Mouse (Mus musculus): ENCODE measurements around the gene Dzip1. TPM values are rescaled to one million over a fixed set of nuclear protein-coding genes. Genes with fewer than 3 reads are reported as not detected.

The Dzip1 gene
- polyA plus RNA-seq, 1 experiment from 2014 or later: 7.3 TPM

DNA sequence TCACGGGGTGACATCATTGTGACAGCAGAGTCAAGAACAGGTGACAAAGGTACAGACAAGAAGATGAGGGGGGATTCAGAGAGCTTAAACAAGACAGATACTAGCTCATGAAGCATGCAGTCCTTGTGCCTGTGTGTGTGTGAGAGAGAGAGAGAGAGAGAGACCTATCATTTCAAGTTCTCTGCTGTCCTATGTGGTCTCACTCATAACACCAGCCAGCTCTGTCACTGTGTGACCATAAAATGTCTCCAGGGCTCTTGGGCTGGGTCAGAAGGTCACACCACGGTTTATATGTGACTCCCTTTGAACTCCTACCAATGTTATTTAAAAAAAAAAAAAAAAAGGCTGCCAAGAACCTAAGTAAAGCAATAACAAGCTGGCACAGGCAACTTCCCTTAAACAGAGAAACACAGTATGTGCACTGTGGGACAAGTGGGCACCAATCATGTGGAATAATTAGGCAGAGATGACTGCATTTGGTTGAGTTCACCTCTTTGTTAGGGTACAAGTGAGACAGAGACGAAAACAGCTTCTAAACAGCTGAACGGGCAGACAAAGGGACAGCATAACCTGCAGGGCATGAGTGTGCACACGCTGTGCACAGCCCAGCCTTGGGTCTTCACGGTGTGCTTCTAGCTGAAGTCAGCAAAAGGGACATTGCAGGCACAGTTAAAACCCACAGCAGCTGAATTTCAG lies 21.2 kb downstream of the Dzip1 start:
- H3K4me3 ChIP-seq (ENCODE audit: control insufficient read depth in 1 of 2, insufficient read depth in 1 of 2, low read depth in 1 of 2, low read length in 2 of 2): no peak overlapping the region
- H3K27ac ChIP-seq (replicated peaks in 1 of 2; ENCODE audit: control insufficient read depth in 1 of 2, insufficient read depth in 1 of 2, low read depth in 2 of 2, low read length in 2 of 2): no peak overlapping the region
- no peak for ATAC-seq (ENCODE audit: insufficient number of reproducible peaks, insufficient read depth, low FRiP score, low read depth)
- H3K9me3 ChIP-seq (ENCODE audit: control insufficient read depth, low read length): peaks cover 6% of the 10 kb centered on the region; the same call in 1 of the 2 replicates
- peaks cover 60% of the 10 kb centered on the region for H3K36me3 ChIP-seq (ENCODE audit: control insufficient read depth, insufficient read depth, low read length)
- no peak overlapping the region for H3K9ac ChIP-seq (ENCODE audit: low read length)
- H3K27me3 ChIP-seq (ENCODE audit: control insufficient read depth, insufficient read depth, low read length): no peaks in the 10 kb centered on the region
- H3K4me2 ChIP-seq (ENCODE audit: low read length): no peak overlapping the region
- 80% methylated on average over 6 of the region's 6 CpGs for WGBS
- H3K4me1 ChIP-seq (ENCODE audit: control insufficient read depth in 2 of 2, insufficient read depth in 2 of 2, low read length in 2 of 2): peaks cover 10 to 11% of the 10 kb centered on the region in 2 experiments

DNA sequence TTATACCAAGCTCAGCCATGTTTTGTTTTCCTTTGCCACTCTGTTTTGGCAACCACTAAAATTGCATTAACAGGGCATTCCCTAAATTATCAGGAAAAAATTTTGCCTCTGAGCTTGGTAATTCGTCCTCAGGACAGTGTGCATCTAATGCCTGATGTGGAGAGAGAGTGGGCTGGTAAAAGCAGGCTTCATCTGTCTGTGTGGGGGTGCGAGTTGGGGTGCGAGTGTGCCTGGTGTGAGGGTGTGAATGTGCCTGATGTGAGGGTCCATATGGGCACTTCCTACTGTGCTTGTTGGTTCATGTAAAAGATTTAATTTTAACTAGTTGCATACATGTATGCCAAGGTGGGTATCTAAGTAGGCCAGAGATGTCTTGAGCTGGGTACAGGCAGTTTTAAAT lies 21.9 kb downstream of the Dzip1 start:
- 81% methylated on average over 3 of the region's 3 CpGs for WGBS
- Histone ChIP-seq H3K27ac (replicated peaks in 1 of 2; ENCODE audit: control insufficient read depth in 1 of 2, insufficient read depth in 1 of 2, low read depth in 2 of 2, low read length in 2 of 2) (no peak overlapping the region), H3K9me3 (ENCODE audit: control insufficient read depth, low read length) (peaks cover 6% of the 10 kb centered on the region; the same call in 1 of the 2 replicates), H3K36me3 (ENCODE audit: control insufficient read depth, insufficient read depth, low read length) (peaks cover 55% of the 10 kb centered on the region), H3K4me3 (ENCODE audit: control insufficient read depth in 1 of 2, insufficient read depth in 1 of 2, low read depth in 1 of 2, low read length in 2 of 2) (no peak overlapping the region), H3K4me2 (ENCODE audit: low read length) (no peak overlapping the region), H3K9ac (ENCODE audit: low read length) (no peak overlapping the region), H3K4me1 (ENCODE audit: control insufficient read depth in 2 of 2, insufficient read depth in 2 of 2, low read length in 2 of 2) (peaks cover 10 to 11% of the 10 kb centered on the region in 2 experiments), H3K27me3 (ENCODE audit: control insufficient read depth, insufficient read depth, low read length) (no peaks in the 10 kb centered on the region)
- ATAC-seq (ENCODE audit: insufficient number of reproducible peaks, insufficient read depth, low FRiP score, low read depth): no peak

DNA sequence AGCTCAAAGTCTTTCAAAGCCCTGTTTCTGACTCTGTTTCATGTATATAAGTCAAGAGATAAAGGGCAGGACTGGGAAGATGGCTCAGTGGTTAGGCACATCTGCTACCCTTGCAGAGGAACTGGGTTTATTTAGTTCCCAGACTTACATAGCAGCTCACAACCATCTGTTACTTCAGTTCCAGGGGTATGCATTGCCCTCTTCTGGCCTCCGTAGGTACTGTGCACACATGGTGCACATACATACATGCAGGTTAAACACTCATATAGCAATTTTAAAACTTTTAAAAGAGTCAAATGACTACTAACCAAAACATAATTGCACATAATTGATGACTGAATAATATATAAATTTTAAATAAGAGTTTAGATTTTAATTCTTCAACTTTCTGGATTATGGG lies 24.3 kb downstream of the Dzip1 start:
- peaks cover 49% of the 10 kb centered on the region for H3K36me3 ChIP-seq (ENCODE audit: control insufficient read depth, insufficient read depth, low read length)
- WGBS: 89% methylated on average over 1 of the region's 1 CpGs
- peaks cover 6% of the 10 kb centered on the region; the same call in 1 of the 2 replicates for H3K9me3 ChIP-seq (ENCODE audit: control insufficient read depth, low read length)
- H3K4me3 ChIP-seq (ENCODE audit: control insufficient read depth in 1 of 2, insufficient read depth in 1 of 2, low read depth in 1 of 2, low read length in 2 of 2): no peak overlapping the region
- no peaks in the 10 kb centered on the region for H3K27me3 ChIP-seq (ENCODE audit: control insufficient read depth, insufficient read depth, low read length)
- H3K9ac ChIP-seq (ENCODE audit: low read length): no peak overlapping the region
- no peaks in the 10 kb centered on the region for H3K4me1 ChIP-seq (ENCODE audit: control insufficient read depth in 2 of 2, insufficient read depth in 2 of 2, low read length in 2 of 2)
- no peak overlapping the region for H3K27ac ChIP-seq (replicated peaks in 1 of 2; ENCODE audit: control insufficient read depth in 1 of 2, insufficient read depth in 1 of 2, low read depth in 2 of 2, low read length in 2 of 2)
- H3K4me2 ChIP-seq (ENCODE audit: low read length): no peak overlapping the region
- ATAC-seq (ENCODE audit: insufficient number of reproducible peaks, insufficient read depth, low FRiP score, low read depth): no peak

DNA sequence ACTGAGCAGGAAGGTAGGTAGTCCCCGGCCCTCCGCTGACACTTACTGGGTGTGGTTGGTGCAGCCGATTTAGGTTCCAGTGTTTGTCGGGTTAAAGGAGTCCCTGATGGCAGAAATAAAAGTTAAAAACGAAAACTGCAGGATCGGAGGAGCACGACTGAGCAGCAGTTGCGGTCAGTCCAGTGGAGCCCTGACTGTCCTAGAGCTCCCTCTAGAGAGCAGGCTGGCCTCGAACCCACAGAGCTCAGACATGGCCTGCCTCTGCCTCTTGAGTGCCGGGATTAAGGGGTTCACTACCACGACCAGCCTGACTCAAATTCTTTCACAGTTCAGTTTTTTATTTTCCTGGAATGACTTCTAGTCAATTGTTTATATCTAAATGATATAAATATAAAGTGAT lies 25.3 kb downstream of the Dzip1 start:
- Histone ChIP-seq H3K4me1 (ENCODE audit: control insufficient read depth in 2 of 2, insufficient read depth in 2 of 2, low read length in 2 of 2) (no peaks in the 10 kb centered on the region), H3K9me3 (ENCODE audit: control insufficient read depth, low read length) (peaks cover 6% of the 10 kb centered on the region; the same call in 1 of the 2 replicates), H3K4me2 (ENCODE audit: low read length) (no peak overlapping the region), H3K27me3 (ENCODE audit: control insufficient read depth, insufficient read depth, low read length) (no peaks in the 10 kb centered on the region), H3K36me3 (ENCODE audit: control insufficient read depth, insufficient read depth, low read length) (peaks cover 54% of the 10 kb centered on the region), H3K27ac (replicated peaks in 1 of 2; ENCODE audit: control insufficient read depth in 1 of 2, insufficient read depth in 1 of 2, low read depth in 2 of 2, low read length in 2 of 2) (no peak overlapping the region), H3K4me3 (ENCODE audit: control insufficient read depth in 1 of 2, insufficient read depth in 1 of 2, low read depth in 1 of 2, low read length in 2 of 2) (no peak overlapping the region), H3K9ac (ENCODE audit: low read length) (no peak overlapping the region)
- WGBS: 80% methylated on average over 11 of the region's 11 CpGs
- no peak for ATAC-seq (ENCODE audit: insufficient number of reproducible peaks, insufficient read depth, low FRiP score, low read depth)

DNA sequence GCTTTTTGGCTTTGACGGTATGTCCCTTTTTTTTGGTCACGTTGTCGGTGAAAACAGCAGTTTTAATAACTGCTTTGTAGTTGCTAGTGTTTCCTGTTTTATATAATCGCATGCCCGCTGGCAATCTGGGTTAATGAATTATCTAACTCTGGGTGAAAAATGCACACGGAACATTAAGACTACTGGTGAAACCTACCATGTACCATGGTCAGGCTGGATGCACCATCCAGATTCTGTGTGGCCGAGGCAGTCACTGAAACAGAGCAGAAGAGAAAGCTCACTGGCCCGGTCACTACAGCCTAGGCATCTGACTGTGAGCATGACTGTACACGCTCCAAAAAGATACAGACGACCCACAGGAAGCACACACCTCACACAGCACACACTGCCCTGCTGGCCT lies 29.6 kb downstream of the Dzip1 start:
- Histone ChIP-seq H3K4me3 (ENCODE audit: control insufficient read depth in 1 of 2, insufficient read depth in 1 of 2, low read depth in 1 of 2, low read length in 2 of 2) (no peak overlapping the region), H3K36me3 (ENCODE audit: control insufficient read depth, insufficient read depth, low read length) (peaks cover 34% of the 10 kb centered on the region), H3K9me3 (ENCODE audit: control insufficient read depth, low read length) (peaks cover under 1% of the 10 kb centered on the region; the same call in 1 of the 2 replicates), H3K4me1 (ENCODE audit: control insufficient read depth in 2 of 2, insufficient read depth in 2 of 2, low read length in 2 of 2) (no peaks in the 10 kb centered on the region), H3K9ac (ENCODE audit: low read length) (no peak overlapping the region), H3K4me2 (ENCODE audit: low read length) (no peak overlapping the region), H3K27ac (replicated peaks in 1 of 2; ENCODE audit: control insufficient read depth in 1 of 2, insufficient read depth in 1 of 2, low read depth in 2 of 2, low read length in 2 of 2) (no peak overlapping the region), H3K27me3 (ENCODE audit: control insufficient read depth, insufficient read depth, low read length) (no peaks in the 10 kb centered on the region)
- ATAC-seq (ENCODE audit: insufficient number of reproducible peaks, insufficient read depth, low FRiP score, low read depth): no peak
- WGBS: 89% methylated on average over 10 of the region's 10 CpGs

DNA sequence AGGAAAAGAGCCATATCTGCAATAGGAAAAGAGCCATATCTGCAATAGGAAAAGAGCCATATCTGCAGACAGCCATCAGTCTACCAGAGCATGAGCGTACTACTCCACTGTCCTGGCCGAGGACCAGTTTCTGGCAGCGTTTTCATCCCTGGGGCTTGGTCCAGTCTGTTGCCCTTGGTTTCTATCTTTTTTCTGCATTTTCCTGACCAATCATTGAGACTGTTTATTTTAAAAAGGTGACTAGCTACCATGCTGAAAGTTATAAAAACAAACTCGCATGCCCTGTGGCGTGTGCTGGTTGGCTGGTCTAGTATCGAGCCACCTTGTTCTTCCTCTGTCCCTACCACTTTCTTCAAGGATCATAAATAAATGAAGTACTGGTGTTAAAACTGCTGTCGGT lies 30.0 kb downstream of the Dzip1 start:
- Histone ChIP-seq H3K27me3 (ENCODE audit: control insufficient read depth, insufficient read depth, low read length) (no peaks in the 10 kb centered on the region), H3K4me3 (ENCODE audit: control insufficient read depth in 1 of 2, insufficient read depth in 1 of 2, low read depth in 1 of 2, low read length in 2 of 2) (no peak overlapping the region), H3K4me2 (ENCODE audit: low read length) (no peak overlapping the region), H3K36me3 (ENCODE audit: control insufficient read depth, insufficient read depth, low read length) (peaks cover 31% of the 10 kb centered on the region), H3K27ac (replicated peaks in 1 of 2; ENCODE audit: control insufficient read depth in 1 of 2, insufficient read depth in 1 of 2, low read depth in 2 of 2, low read length in 2 of 2) (no peak overlapping the region), H3K4me1 (ENCODE audit: control insufficient read depth in 2 of 2, insufficient read depth in 2 of 2, low read length in 2 of 2) (no peaks in the 10 kb centered on the region), H3K9ac (ENCODE audit: low read length) (no peak overlapping the region), H3K9me3 (ENCODE audit: control insufficient read depth, low read length) (no peaks in the 10 kb centered on the region)
- ATAC-seq (ENCODE audit: insufficient number of reproducible peaks, insufficient read depth, low FRiP score, low read depth): no peak
- WGBS: 76% methylated on average over 7 of the region's 7 CpGs

DNA sequence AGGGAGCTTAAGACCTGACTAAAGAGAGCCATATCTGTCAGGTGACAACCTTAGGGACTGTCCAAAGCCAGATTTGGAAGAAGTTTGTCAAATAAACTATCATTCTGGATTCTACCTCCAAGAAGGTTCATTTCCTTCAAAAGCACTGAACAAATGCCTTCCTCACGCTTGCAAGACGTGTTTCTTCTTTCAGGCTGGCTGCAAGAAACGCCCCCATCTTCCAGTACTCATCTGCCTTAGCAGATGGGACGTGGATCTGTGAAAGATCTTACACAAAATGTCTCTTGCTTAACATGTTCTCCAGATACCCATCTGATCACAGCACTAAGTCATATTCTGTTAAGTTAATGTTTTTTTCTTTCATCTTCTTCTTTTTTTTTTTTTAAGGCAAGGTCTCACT lies 35.2 kb downstream of the Dzip1 start:
- WGBS: 86% methylated on average over 4 of the region's 4 CpGs

DNA sequence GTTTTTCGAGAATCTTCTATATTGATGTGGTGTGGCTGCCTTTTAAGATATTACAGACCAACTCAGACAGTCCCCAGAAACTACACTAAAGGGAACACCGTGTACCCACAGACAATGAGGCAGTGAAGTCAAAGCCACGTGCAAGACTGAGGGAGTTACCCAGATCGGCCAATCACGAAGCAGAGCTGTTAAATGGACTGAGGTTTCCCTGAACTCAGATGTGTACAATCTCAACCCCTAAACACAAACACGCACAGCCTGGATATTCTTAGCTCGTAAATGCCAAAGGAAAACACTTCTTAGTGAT lies 41.1 kb downstream of the Dzip1 start:
- Histone ChIP-seq H3K4me2 (ENCODE audit: low read length) (no peak overlapping the region), H3K9me3 (ENCODE audit: control insufficient read depth, low read length) (no peaks in the 10 kb centered on the region), H3K27ac (replicated peaks in 1 of 2; ENCODE audit: control insufficient read depth in 1 of 2, insufficient read depth in 1 of 2, low read depth in 2 of 2, low read length in 2 of 2) (no peak overlapping the region), H3K4me1 (ENCODE audit: control insufficient read depth in 2 of 2, insufficient read depth in 2 of 2, low read length in 2 of 2) (peaks cover 2 to 11% of the 10 kb centered on the region in 2 experiments; a peak in 3 of 4 replicates), H3K27me3 (ENCODE audit: control insufficient read depth, insufficient read depth, low read length) (no peaks in the 10 kb centered on the region), H3K4me3 (ENCODE audit: control insufficient read depth in 1 of 2, insufficient read depth in 1 of 2, low read depth in 1 of 2, low read length in 2 of 2) (no peak overlapping the region), H3K36me3 (ENCODE audit: control insufficient read depth, insufficient read depth, low read length) (peaks cover 75% of the 10 kb centered on the region), H3K9ac (ENCODE audit: low read length) (no peak overlapping the region)
- 68% methylated on average over 7 of the region's 7 CpGs for WGBS
- no peak for ATAC-seq (ENCODE audit: insufficient number of reproducible peaks, insufficient read depth, low FRiP score, low read depth)

More for the DNA sequence above, 35.2 kb downstream of the Dzip1 start:
- Histone ChIP-seq H3K36me3 (ENCODE audit: control insufficient read depth, insufficient read depth, low read length) (peaks cover 57% of the 10 kb centered on the region), H3K4me2 (ENCODE audit: low read length) (no peak overlapping the region), H3K4me3 (ENCODE audit: control insufficient read depth in 1 of 2, insufficient read depth in 1 of 2, low read depth in 1 of 2, low read length in 2 of 2) (no peak overlapping the region), H3K9me3 (ENCODE audit: control insufficient read depth, low read length) (no peaks in the 10 kb centered on the region), H3K27me3 (ENCODE audit: control insufficient read depth, insufficient read depth, low read length) (no peaks in the 10 kb centered on the region), H3K9ac (ENCODE audit: low read length) (no peak overlapping the region), H3K27ac (replicated peaks in 1 of 2; ENCODE audit: control insufficient read depth in 1 of 2, insufficient read depth in 1 of 2, low read depth in 2 of 2, low read length in 2 of 2) (no peak overlapping the region), H3K4me1 (ENCODE audit: control insufficient read depth in 2 of 2, insufficient read depth in 2 of 2, low read length in 2 of 2) (no peaks in the 10 kb centered on the region)
- ATAC-seq (ENCODE audit: insufficient number of reproducible peaks, insufficient read depth, low FRiP score, low read depth): no peak
